Mouse (Mus musculus): Measurements from ENCODE around the gene Paip2b. TPM values are rescaled to one million over a fixed set of nuclear protein-coding genes. Genes with fewer than 3 reads are reported as not detected.
A peak's percentile ranks its signal among the peaks of the same experiment; 100 is the strongest.
"Not testable (repeated sequence)": the region's sequence is repeated elsewhere in the genome, so short reads cannot be mapped to it uniquely, and the experiment has no call there.

Gene Paip2b
- polyA plus RNA-seq, 1 experiment from 2014 or later, result 18.2 TPM

GRCm38 (mm10) chr6:83790533-83790932 is 41.0 kb downstream of the Paip2b start:
- H3K9me3 ChIP-seq (ENCODE audit: control insufficient read depth, low read length); H3K9ac ChIP-seq (ENCODE audit: low read depth, low read length); H3K4me3 ChIP-seq (ENCODE audit: low read length); H3K4me2 ChIP-seq (replicated peaks; ENCODE audit: low read depth, low read length); H3K27ac ChIP-seq (ENCODE audit: low read depth, low read length); H3K27me3 ChIP-seq (ENCODE audit: control insufficient read depth, insufficient read depth, low read length); H3K36me3 ChIP-seq (ENCODE audit: control insufficient read depth, insufficient read depth, low read length); ATAC-seq (ENCODE audit: low FRiP score, low TSS enrichment): not testable (repeated sequence)
- WGBS, result 89% methylated on average over 5 of the region's 5 CpGs
- peaks cover 10% of the 10 kb centered on the region for H3K4me1 ChIP-seq (ENCODE audit: control insufficient read depth, insufficient read depth, low read length)

- Histone ChIP-seq H3K9me3 (ENCODE audit: control insufficient read depth, low read length) (no peaks in the 10 kb centered on the region), H3K36me3 (ENCODE audit: control insufficient read depth, insufficient read depth, low read length) (no peaks in the 10 kb centered on the region), H3K27ac (ENCODE audit: low read depth, low read length) (no peak overlapping the region), H3K4me3 (ENCODE audit: low read length) (no peak overlapping the region), H3K9ac (ENCODE audit: low read depth, low read length) (no peak overlapping the region), H3K4me2 (replicated peaks; ENCODE audit: low read depth, low read length) (no peak overlapping the region), H3K27me3 (ENCODE audit: control insufficient read depth, insufficient read depth, low read length) (no peaks in the 10 kb centered on the region), H3K4me1 (ENCODE audit: control insufficient read depth, insufficient read depth, low read length) (peaks cover 5% of the 10 kb centered on the region; the same call in 1 of the 2 replicates)
- WGBS, result 37% methylated on average over 7 of the region's 7 CpGs
- ATAC-seq (ENCODE audit: low FRiP score, low TSS enrichment), result peak; percentile 83
Measured at GRCm38 (mm10) chr6:83788554-83788953, 43.0 kb downstream of the Paip2b start.

- H3K27ac ChIP-seq (ENCODE audit: low read depth, low read length), result no peak overlapping the region
- no peak for ATAC-seq (ENCODE audit: low FRiP score, low TSS enrichment)
- H3K4me1 ChIP-seq (ENCODE audit: control insufficient read depth, insufficient read depth, low read length), result peaks cover 5% of the 10 kb centered on the region; the same call in 1 of the 2 replicates
- no peak overlapping the region for H3K4me2 ChIP-seq (replicated peaks; ENCODE audit: low read depth, low read length)
- H3K4me3 ChIP-seq (ENCODE audit: low read length), result no peak overlapping the region
- H3K9me3 ChIP-seq (ENCODE audit: control insufficient read depth, low read length), result no peaks in the 10 kb centered on the region
- WGBS, result 64% methylated on average over 3 of the region's 3 CpGs
- no peaks in the 10 kb centered on the region for H3K36me3 ChIP-seq (ENCODE audit: control insufficient read depth, insufficient read depth, low read length)
- H3K9ac ChIP-seq (ENCODE audit: low read depth, low read length), result no peak overlapping the region
- H3K27me3 ChIP-seq (ENCODE audit: control insufficient read depth, insufficient read depth, low read length), result no peaks in the 10 kb centered on the region
Measured at GRCm38 (mm10) chr6:83786426-83786825, 45.1 kb downstream of the Paip2b start.

GRCm38 (mm10) chr6:83779026-83779425 is 52.5 kb downstream of the Paip2b start:
- no peaks in the 10 kb centered on the region for H3K27me3 ChIP-seq (ENCODE audit: control insufficient read depth, insufficient read depth, low read length)

GRCm38 (mm10) chr6:83778306-83778705 is 53.2 kb downstream of the Paip2b start:
- no peak for ATAC-seq (ENCODE audit: low FRiP score, low TSS enrichment)
- Histone ChIP-seq H3K9me3 (ENCODE audit: control insufficient read depth, low read length) (no peaks in the 10 kb centered on the region), H3K4me3 (ENCODE audit: low read length) (no peak overlapping the region), H3K4me1 (ENCODE audit: control insufficient read depth, insufficient read depth, low read length) (0 out of 2 replicates have a peak, but pooled peaks cover 5% of the 10 kb centered on the region), H3K36me3 (ENCODE audit: control insufficient read depth, insufficient read depth, low read length) (no peaks in the 10 kb centered on the region), H3K9ac (ENCODE audit: low read depth, low read length) (no peak overlapping the region), H3K27ac (ENCODE audit: low read depth, low read length) (no peak overlapping the region), H3K4me2 (replicated peaks; ENCODE audit: low read depth, low read length) (no peak overlapping the region), H3K27me3 (ENCODE audit: control insufficient read depth, insufficient read depth, low read length) (no peaks in the 10 kb centered on the region)
- WGBS, result 73% methylated on average over 7 of the region's 7 CpGs

More at GRCm38 (mm10) chr6:83779026-83779425, 52.5 kb downstream of the Paip2b start:
- Histone ChIP-seq H3K27ac (ENCODE audit: low read depth, low read length) (no peak overlapping the region), H3K4me2 (replicated peaks; ENCODE audit: low read depth, low read length) (no peak overlapping the region), H3K4me3 (ENCODE audit: low read length) (no peak overlapping the region), H3K4me1 (ENCODE audit: control insufficient read depth, insufficient read depth, low read length) (0 out of 2 replicates have a peak, but pooled peaks cover 5% of the 10 kb centered on the region), H3K9me3 (ENCODE audit: control insufficient read depth, low read length) (no peaks in the 10 kb centered on the region), H3K9ac (ENCODE audit: low read depth, low read length) (no peak overlapping the region), H3K36me3 (ENCODE audit: control insufficient read depth, insufficient read depth, low read length) (no peaks in the 10 kb centered on the region)
- no peak for ATAC-seq (ENCODE audit: low FRiP score, low TSS enrichment)
- 6% methylated on average over 5 of the region's 5 CpGs for WGBS

GRCm38 (mm10) chr6:83775638-83776293 is 55.8 kb downstream of the Paip2b start, which contains the start of gene Tex261:
Gene Tex261 (minus strand): TSS chr6:83775813.
- H3K9ac ChIP-seq (ENCODE audit: low read depth, low read length), result peak within 1 kb of the TSS; percentile 93
- peak within 1 kb of the TSS; percentile 84 for H3K4me2 ChIP-seq (replicated peaks; ENCODE audit: low read depth, low read length)
- H3K36me3 ChIP-seq (ENCODE audit: control insufficient read depth, insufficient read depth, low read length), result peaks cover 18% of the 10 kb centered on the region
- ATAC-seq (ENCODE audit: low FRiP score, low TSS enrichment), result peak; percentile 92
- peak within 1 kb of the TSS; percentile 79 for H3K27ac ChIP-seq (ENCODE audit: low read depth, low read length)
- H3K9me3 ChIP-seq (ENCODE audit: control insufficient read depth, low read length), result no peaks in the 10 kb centered on the region
- H3K4me1 ChIP-seq (ENCODE audit: control insufficient read depth, insufficient read depth, low read length), result 0 out of 2 replicates have a peak, but pooled peaks cover 5% of the 10 kb centered on the region
- peak within 1 kb of the TSS; percentile 96 for H3K4me3 ChIP-seq (ENCODE audit: low read length)
- no peaks in the 10 kb centered on the region for H3K27me3 ChIP-seq (ENCODE audit: control insufficient read depth, insufficient read depth, low read length)
- under 1% methylated on average over 45 of the region's 45 CpGs for WGBS

GRCm38 (mm10) chr6:83774781-83775563 is 56.6 kb downstream of the Paip2b start:
- H3K4me3 ChIP-seq (ENCODE audit: low read length), result peak overlapping the region; percentile 96
- peak overlapping the region; percentile 84 for H3K4me2 ChIP-seq (replicated peaks; ENCODE audit: low read depth, low read length)
- no peaks in the 10 kb centered on the region for H3K9me3 ChIP-seq (ENCODE audit: control insufficient read depth, low read length)
- H3K9ac ChIP-seq (ENCODE audit: low read depth, low read length), result peak overlapping the region; percentile 93
- no peaks in the 10 kb centered on the region for H3K27me3 ChIP-seq (ENCODE audit: control insufficient read depth, insufficient read depth, low read length)
- H3K27ac ChIP-seq (ENCODE audit: low read depth, low read length), result peak overlapping the region; percentile 79
- H3K4me1 ChIP-seq (ENCODE audit: control insufficient read depth, insufficient read depth, low read length), result 0 out of 2 replicates have a peak, but pooled peaks cover 5% of the 10 kb centered on the region
- ATAC-seq (ENCODE audit: low FRiP score, low TSS enrichment), result peak; percentile 51
- WGBS, result 0% methylated on average over 14 of the region's 14 CpGs
- H3K36me3 ChIP-seq (ENCODE audit: control insufficient read depth, insufficient read depth, low read length), result peaks cover 26% of the 10 kb centered on the region

GRCm38 (mm10) chr6:83774126-83774525 is 57.4 kb downstream of the Paip2b start:
- H3K36me3 ChIP-seq (ENCODE audit: control insufficient read depth, insufficient read depth, low read length), result peaks cover 33% of the 10 kb centered on the region
- H3K4me3 ChIP-seq (ENCODE audit: low read length), result peak overlapping the region; percentile 96; the same call in 1 of the 2 replicates
- no peak for ATAC-seq (ENCODE audit: low FRiP score, low TSS enrichment)
- no peaks in the 10 kb centered on the region for H3K27me3 ChIP-seq (ENCODE audit: control insufficient read depth, insufficient read depth, low read length)
- no peak overlapping the region for H3K27ac ChIP-seq (ENCODE audit: low read depth, low read length)
- H3K9ac ChIP-seq (ENCODE audit: low read depth, low read length), result peak overlapping the region; percentile 93; the same call in 1 of the 2 replicates
- WGBS, result 54% methylated on average over 8 of the region's 9 CpGs
- H3K9me3 ChIP-seq (ENCODE audit: control insufficient read depth, low read length), result no peaks in the 10 kb centered on the region
- peak overlapping the region; percentile 84 for H3K4me2 ChIP-seq (replicated peaks; ENCODE audit: low read depth, low read length)
- H3K4me1 ChIP-seq (ENCODE audit: control insufficient read depth, insufficient read depth, low read length), result 0 out of 2 replicates have a peak, but pooled peaks cover 5% of the 10 kb centered on the region

- no peak overlapping the region for H3K27ac ChIP-seq (ENCODE audit: low read depth, low read length)
- ATAC-seq (ENCODE audit: low FRiP score, low TSS enrichment), result no peak
- no peaks in the 10 kb centered on the region for H3K27me3 ChIP-seq (ENCODE audit: control insufficient read depth, insufficient read depth, low read length)
- H3K4me1 ChIP-seq (ENCODE audit: control insufficient read depth, insufficient read depth, low read length), result no peaks in the 10 kb centered on the region
- no peak overlapping the region for H3K9ac ChIP-seq (ENCODE audit: low read depth, low read length)
- WGBS, result 66% methylated on average over 5 of the region's 5 CpGs
- no peak overlapping the region for H3K4me2 ChIP-seq (replicated peaks; ENCODE audit: low read depth, low read length)
- H3K9me3 ChIP-seq (ENCODE audit: control insufficient read depth, low read length), result no peaks in the 10 kb centered on the region
- H3K36me3 ChIP-seq (ENCODE audit: control insufficient read depth, insufficient read depth, low read length), result peaks cover 37% of the 10 kb centered on the region
- H3K4me3 ChIP-seq (ENCODE audit: low read length), result no peak overlapping the region
Measured at GRCm38 (mm10) chr6:83768485-83768884, 63.1 kb downstream of the Paip2b start.

Measured in kidney, embryonic 14.5 days (tissue).